Mouse (Mus musculus) limb, embryonic 13.5 days (tissue): Measurements from ENCODE around the gene Acin1. TPM values are rescaled to one million over a fixed set of nuclear protein-coding genes. Genes with fewer than 3 reads are reported as not detected.
A peak's percentile ranks its signal among the peaks of the same experiment; 100 is the strongest.
"Not testable (repeated sequence)": the region's sequence is repeated elsewhere in the genome, so short reads cannot be mapped to it uniquely, and the experiment has no call there.

Experiments used
- ATAC-seq: fragments of 200-750 bp; cut with Nextera tagmentation; 2 replicates; pipeline ENCODE4 v1.8.0; 2017; ENCODE audit warnings: low read depth, moderate number of reproducible peaks, moderate TSS enrichment; ENCODE audit not compliant: low FRiP score
- H3K27ac ChIP-seq: fragments of 300-500 bp; sonication (generic); 2 replicates; pipeline ENCODE4 v1.5.1; 2015; ENCODE audit warnings: inconsistent platforms, mild to moderate bottlenecking, moderate library complexity
- H3K27me3 ChIP-seq: fragments of 300-500 bp; sonication (generic); 2 replicates; pipeline ENCODE4 v1.6.1; 2015; ENCODE audit warnings: mild to moderate bottlenecking, inconsistent platforms
- H3K36me3 ChIP-seq: fragments of 300-500 bp; sonication (generic); 2 replicates; pipeline ENCODE4 v1.6.1; 2015; ENCODE audit warnings: inconsistent platforms, mild to moderate bottlenecking, moderate library complexity
- H3K4me1 ChIP-seq: fragments of 300-500 bp; sonication (generic); 2 replicates; pipeline ENCODE4 v1.6.1; 2015; ENCODE audit warnings: inconsistent platforms
- H3K4me2 ChIP-seq: fragments of 300-500 bp; sonication (generic); replicated peaks from 2 replicates; pipeline ENCODE4 v1.6.1; 2015; ENCODE audit warnings: inconsistent platforms, mild to moderate bottlenecking, moderate library complexity
- H3K4me3 ChIP-seq: fragments of 300-500 bp; sonication (generic); 2 replicates; pipeline ENCODE4 v1.5.1; 2015; ENCODE audit warnings: moderate library complexity, mild to moderate bottlenecking, inconsistent platforms
- H3K9ac ChIP-seq: fragments of 300-500 bp; sonication (generic); 2 replicates; pipeline ENCODE4 v1.6.1; 2015; ENCODE audit warnings: mild to moderate bottlenecking, inconsistent platforms
- H3K9me3 ChIP-seq: fragments of 300-500 bp; sonication (generic); 2 replicates; pipeline ENCODE4 v1.6.1; 2016; ENCODE audit warnings: inconsistent platforms
- WGBS: fragments of 180-500 bp; shearing (Covaris S2); methylation state at CpG from one replicate; pipeline ENCODE4 v1.1.7; 2015; 5-methylcytosine and 5-hydroxymethylcytosine counted together
- polyA plus RNA-seq: library from polyadenylated mRNA; unstranded; fragments of >200 nt; fragmentation: Nextera tagmentation; extraction: Ambion mirVana; gene quantifications from 2 replicates; pipeline ENCODE4 v1.2.1, GENCODE M21; 2015

Acin1 gene
- polyA plus RNA-seq, 1 experiment from 2014 or later = 166 TPM

DNA sequence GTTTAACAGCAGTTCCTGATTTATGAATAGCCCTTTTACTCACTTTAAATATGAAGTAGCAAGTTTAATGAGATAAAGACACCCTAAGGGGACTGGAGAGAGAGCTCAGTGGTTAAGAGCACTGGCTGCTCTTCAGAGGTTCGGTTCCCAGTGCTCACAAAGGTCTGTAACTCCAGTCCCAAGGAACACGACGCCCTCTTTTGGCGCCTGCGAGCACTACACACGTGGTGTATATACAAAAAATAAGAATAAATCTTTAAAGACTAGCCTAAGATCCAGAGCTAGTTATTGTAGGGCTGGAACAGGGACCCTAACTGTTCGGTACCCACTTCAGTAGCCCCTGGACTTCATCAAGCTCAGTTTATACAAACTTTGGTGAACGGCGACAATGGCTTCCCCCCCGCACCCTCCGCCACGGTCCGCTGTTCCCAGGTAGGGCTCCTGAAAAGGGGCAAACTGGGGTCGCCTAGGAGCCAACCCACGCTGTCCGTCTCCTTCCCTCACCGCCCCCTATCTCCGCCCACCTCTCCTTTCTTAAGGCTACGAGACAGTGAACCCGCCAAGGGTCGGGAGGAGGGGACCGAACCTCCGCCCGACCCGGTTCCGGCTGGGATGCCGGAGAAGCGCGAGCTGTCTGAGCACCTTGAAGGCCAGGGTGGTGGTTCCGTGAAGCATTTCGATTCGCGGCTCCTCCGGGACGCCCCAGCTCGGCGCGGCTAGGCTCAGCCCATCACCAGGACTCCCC is 69.4 kb downstream of the Acin1 start:
- no peaks in the 10 kb centered on the region for H3K9me3 ChIP-seq
- peak overlapping the region; percentile 89 for H3K9ac ChIP-seq
- peak overlapping the region; percentile 79; the same call in 1 of the 2 replicates for H3K27ac ChIP-seq
- peaks cover 12% of the 10 kb centered on the region for H3K4me1 ChIP-seq
- H3K4me2 ChIP-seq = peak overlapping the region; percentile 81
- peak overlapping the region; percentile 79 for H3K4me3 ChIP-seq
- H3K36me3 ChIP-seq = peaks cover 35% of the 10 kb centered on the region
- ATAC-seq = peak; percentile 45
- WGBS = 2% methylated on average over 38 of the region's 38 CpGs
- H3K27me3 ChIP-seq = no peaks in the 10 kb centered on the region

DNA sequence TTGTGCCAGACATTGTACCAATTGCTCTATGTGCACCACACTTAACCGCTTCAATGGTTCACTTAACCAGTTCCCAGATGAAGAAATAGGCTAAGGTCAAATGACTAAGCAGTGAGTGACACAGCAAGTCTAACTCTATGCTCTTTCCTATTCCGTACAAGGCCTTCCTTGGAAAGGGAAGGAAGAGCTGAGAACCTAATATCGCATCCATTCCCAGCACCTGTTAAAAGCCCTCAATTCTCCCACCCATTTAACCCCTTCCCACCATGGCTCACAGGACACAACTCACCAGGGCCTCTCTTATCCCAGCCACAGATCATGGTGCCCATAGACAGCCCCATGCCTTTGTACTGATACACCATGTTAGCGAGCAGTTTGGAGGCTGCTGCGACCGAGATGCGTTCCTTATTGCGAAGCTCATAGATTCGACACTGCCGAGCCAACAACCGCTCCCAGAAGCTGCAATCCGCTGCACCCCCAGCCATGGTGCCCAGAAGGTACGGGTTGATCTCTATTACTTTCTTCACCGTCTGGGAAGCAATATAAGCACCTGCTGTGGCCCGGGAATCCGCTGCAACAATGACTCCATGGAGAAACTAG is 70.4 kb downstream of the Acin1 start:
- H3K27ac ChIP-seq = no peak overlapping the region
- H3K4me2 ChIP-seq = peak overlapping the region; percentile 81
- ATAC-seq = no peak
- no peaks in the 10 kb centered on the region for H3K9me3 ChIP-seq
- no peak overlapping the region for H3K9ac ChIP-seq
- 89% methylated on average over 16 of the region's 16 CpGs for WGBS
- H3K27me3 ChIP-seq = no peaks in the 10 kb centered on the region
- H3K4me3 ChIP-seq = peak overlapping the region; percentile 79
- H3K4me1 ChIP-seq = peaks cover 12% of the 10 kb centered on the region
- peaks cover 42% of the 10 kb centered on the region for H3K36me3 ChIP-seq

DNA sequence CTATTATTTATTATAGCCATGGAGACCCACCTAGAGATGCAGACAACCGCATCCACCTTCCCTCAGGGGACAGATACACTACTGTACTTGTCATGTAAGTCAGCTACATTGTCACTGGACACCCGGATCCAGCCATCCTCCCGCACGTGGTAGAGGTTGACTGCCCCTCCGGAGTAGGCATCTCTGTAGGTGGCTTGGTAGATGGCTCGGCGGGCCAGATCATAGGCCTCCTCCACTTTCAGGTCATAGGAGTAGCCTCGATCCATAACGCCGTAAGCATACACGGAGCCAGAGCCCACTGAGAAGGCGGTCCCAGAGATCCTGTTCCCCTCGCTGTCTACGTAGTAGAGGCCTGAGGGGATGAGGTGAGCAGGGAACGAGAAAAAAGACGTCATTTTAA is 72.6 kb downstream of the Acin1 start:
- peaks cover 12% of the 10 kb centered on the region for H3K4me1 ChIP-seq
- not testable (repeated sequence) for H3K27ac ChIP-seq, ATAC-seq, H3K9me3 ChIP-seq, H3K27me3 ChIP-seq, H3K9ac ChIP-seq, H3K4me2 ChIP-seq, H3K4me3 ChIP-seq
- WGBS = 94% methylated on average over 16 of the region's 16 CpGs
- peaks cover 57% of the 10 kb centered on the region for H3K36me3 ChIP-seq

DNA sequence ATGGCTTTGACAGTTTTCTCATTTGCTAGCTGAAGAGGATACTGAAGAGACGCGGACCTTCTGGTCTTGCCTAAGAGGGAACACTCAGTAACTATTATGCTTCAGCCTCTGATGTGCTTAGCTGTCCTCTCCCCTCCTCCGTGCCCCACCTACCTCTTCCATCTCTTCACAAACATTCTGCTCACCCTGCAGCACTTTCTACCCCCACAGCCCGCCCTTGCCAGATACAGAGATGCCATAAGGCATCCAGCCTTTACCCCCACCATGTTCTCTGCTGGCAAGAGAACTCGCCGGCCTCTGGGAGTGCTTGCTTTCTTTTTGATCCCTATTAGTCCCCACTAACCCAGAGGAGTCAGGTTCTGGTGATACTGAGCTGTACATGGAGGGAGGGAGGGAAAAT is 76.1 kb downstream of the Acin1 start:
- Histone ChIP-seq H3K9me3 (no peaks in the 10 kb centered on the region), H3K27ac (no peak overlapping the region), H3K4me3 (no peak overlapping the region), H3K27me3 (no peaks in the 10 kb centered on the region), H3K36me3 (peaks cover 49% of the 10 kb centered on the region), H3K4me2 (no peak overlapping the region), H3K9ac (no peak overlapping the region), H3K4me1 (no peaks in the 10 kb centered on the region)
- ATAC-seq = no peak
- WGBS = 82% methylated on average over 6 of the region's 6 CpGs

DNA sequence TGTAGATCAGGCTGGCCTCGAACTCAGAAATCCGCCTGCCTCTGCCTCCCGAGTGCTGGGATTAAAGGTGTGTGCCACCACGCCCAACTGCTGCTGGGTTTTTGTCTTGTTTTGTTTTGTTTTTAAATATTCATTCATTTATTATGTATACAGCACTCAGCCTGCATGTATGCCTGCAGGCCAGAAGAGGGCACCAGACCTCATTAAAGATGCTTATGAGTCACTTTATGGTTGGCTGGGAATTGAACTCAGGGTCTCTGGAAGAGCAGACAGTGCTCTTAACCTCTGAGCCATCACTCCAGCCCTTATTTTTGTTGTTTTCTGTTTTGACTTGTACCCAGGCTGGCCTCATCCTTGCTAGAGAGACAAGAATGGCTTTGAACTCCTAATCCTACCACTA is 76.8 kb downstream of the Acin1 start:
- no peaks in the 10 kb centered on the region for H3K27me3 ChIP-seq
- H3K27ac ChIP-seq = no peak overlapping the region
- no peaks in the 10 kb centered on the region for H3K4me1 ChIP-seq
- no peak for ATAC-seq
- peaks cover 42% of the 10 kb centered on the region for H3K36me3 ChIP-seq
- H3K4me3 ChIP-seq = no peak overlapping the region
- H3K4me2 ChIP-seq = no peak overlapping the region
- H3K9ac ChIP-seq = no peak overlapping the region
- no peaks in the 10 kb centered on the region for H3K9me3 ChIP-seq
- 78% methylated on average over 4 of the region's 4 CpGs for WGBS

DNA sequence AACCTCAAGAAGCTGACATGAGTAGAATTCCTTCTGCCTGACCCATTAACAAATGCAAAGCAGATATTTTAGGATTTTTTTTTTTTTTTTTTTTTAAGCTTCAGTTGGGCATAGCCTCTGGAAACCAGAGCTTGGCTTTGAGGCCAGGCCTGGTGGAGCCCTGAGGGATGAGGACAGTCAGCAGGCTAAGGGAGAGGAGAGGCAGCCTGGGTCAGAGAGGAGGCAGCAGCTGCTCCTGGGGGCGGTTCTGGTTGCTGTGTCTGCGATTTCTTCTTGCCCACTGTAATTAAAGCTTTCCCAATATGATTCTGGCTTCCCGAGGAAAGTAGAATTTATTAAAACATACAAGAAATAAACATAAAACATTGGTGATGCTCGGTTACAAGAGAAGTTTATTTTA is 77.5 kb downstream of the Acin1 start:
- H3K4me3 ChIP-seq = no peak overlapping the region
- H3K4me2 ChIP-seq = no peak overlapping the region
- H3K27me3 ChIP-seq = no peaks in the 10 kb centered on the region
- no peak overlapping the region; the same call in 1 of the 2 replicates for H3K27ac ChIP-seq
- WGBS = 72% methylated on average over 4 of the region's 4 CpGs
- ATAC-seq = no peak
- peaks cover 35% of the 10 kb centered on the region for H3K36me3 ChIP-seq
- no peak overlapping the region for H3K9ac ChIP-seq
- no peaks in the 10 kb centered on the region for H3K9me3 ChIP-seq
- peaks cover 3% of the 10 kb centered on the region for H3K4me1 ChIP-seq

DNA sequence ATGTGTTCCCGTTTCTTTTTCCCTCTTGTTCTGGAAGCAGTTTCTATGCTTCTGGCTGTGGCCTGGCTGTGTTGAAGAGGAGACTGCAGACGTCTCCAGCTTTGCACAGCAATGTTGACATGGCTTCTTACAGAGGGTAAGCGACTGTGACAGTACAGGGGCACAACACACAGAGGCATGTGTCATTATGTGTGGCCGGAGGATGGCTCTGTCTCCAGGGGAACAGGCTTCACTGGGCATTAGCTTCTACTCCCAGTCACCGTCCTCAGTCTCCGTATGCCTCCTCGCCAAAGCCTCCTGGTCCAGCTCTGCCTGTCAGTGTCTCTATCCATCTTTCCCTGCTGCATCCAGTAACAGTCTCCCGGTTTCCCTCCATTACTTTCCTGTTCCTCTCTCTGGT is 79.5 kb downstream of the Acin1 start:
- H3K9me3 ChIP-seq = no peaks in the 10 kb centered on the region
- no peaks in the 10 kb centered on the region for H3K27me3 ChIP-seq
- H3K4me3 ChIP-seq = no peak overlapping the region
- no peak overlapping the region for H3K9ac ChIP-seq
- peaks cover 16% of the 10 kb centered on the region for H3K4me1 ChIP-seq
- H3K4me2 ChIP-seq = no peak overlapping the region
- 56% methylated on average over 8 of the region's 8 CpGs for WGBS
- H3K36me3 ChIP-seq = peaks cover 22% of the 10 kb centered on the region
- H3K27ac ChIP-seq = no peak overlapping the region; the same call in 1 of the 2 replicates
- no peak for ATAC-seq

DNA sequence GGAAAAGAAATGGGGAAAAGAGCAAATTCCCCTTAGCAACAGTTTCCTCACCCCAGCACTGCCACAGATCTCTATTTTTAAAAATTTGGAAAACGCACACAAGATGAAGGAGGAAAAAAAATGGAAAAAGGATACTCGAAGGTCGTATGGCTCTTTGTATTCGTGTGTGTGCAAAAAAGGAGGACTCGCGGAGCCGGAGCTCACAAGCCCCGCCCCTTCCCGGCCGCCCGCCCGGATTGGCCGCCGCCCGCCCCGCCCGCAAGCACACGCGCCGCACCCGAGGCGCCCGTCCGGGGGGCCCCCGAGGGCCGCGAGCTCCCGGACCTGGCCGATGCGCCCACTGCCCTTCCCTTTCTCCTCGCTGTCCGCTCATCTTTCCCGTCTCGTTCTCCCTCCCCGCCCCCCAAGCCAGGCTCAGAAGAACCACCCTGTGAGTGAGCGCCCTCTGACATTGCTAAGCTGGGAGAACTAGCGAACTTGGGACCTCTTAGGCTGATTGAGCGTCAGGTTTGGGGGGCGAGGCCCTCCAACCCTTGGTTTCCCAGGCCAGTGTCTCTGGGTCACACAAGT is 80.9 kb downstream of the Acin1 start, which contains the start of gene 4931414P19Rik:
Gene 4931414P19Rik, minus strand, starts transcription at position 242 of the 570 bp plus-strand sequence.
- Histone ChIP-seq H3K4me1 (peaks cover 17% of the 10 kb centered on the region), H3K9ac (peak within 1 kb of the TSS; percentile 65), H3K27me3 (no peaks in the 10 kb centered on the region), H3K27ac (peak within 1 kb of the TSS; percentile 67), H3K4me2 (peak within 1 kb of the TSS; percentile 65), H3K36me3 (peaks cover 10% of the 10 kb centered on the region), H3K4me3 (peak within 1 kb of the TSS; percentile 65), H3K9me3 (no peaks in the 10 kb centered on the region)
- WGBS = under 1% methylated on average over 26 of the region's 39 CpGs
- ATAC-seq = peak; percentile 53; the same call in 1 of the 2 replicates

DNA sequence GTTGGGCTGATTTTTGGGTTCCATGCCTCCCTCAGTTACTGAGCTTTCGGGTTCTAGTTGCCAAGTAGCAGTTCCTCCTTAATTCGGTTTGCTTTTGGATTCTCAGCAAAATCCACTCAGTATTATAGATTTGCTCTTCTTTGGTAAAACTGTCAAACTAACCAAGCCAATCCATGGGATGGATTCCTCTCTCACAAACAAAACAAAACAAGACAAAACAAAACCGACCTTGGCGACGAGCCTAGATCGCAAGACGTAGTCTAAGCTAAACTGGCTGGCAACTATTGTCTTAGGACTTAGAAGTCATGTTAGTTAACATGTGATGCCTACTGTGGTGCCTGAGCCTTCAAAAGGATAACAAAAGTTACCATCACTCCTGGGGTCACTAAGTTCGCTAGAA is 83.0 kb downstream of the Acin1 start:
- no peaks in the 10 kb centered on the region for H3K27me3 ChIP-seq
- peak overlapping the region; percentile 57 for H3K4me2 ChIP-seq
- peak overlapping the region; percentile 65 for H3K27ac ChIP-seq
- peaks cover 12% of the 10 kb centered on the region for H3K36me3 ChIP-seq
- no peak for ATAC-seq
- H3K9ac ChIP-seq = no peak overlapping the region
- peak overlapping the region; percentile 65 for H3K4me3 ChIP-seq
- 83% methylated on average over 8 of the region's 8 CpGs for WGBS
- peaks cover 17% of the 10 kb centered on the region for H3K4me1 ChIP-seq
- no peaks in the 10 kb centered on the region for H3K9me3 ChIP-seq

DNA sequence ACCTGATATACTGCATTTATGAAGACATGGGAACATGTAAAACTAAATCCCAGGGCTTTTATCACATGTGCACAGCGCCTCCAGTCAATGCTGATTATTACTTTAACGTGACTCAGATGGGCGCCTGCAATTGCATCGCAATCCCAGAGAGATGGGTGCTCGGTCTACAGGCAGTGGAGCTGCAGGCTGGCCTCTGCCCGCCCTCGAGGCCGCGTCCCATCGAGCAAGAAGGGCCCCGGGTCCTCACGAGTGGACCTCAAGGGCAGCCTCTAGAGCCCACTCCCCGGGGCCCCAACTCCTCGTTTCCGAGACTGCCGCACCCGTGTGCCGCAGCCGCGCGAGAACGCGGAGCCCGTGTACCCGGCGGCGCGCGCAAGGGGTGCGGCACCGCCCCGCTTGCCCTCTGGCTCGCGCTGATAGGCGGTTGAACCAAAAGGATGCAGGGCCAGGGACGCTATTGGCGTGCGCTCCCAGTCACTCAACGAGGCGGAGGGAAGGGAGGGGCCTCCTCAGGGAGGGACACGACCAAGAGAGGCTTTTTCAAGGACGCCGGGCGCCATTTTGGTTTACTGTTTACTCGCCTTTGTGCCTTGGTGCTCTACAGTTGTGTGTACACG is 83.6 kb downstream of the Acin1 start:
- Histone ChIP-seq H3K9ac (peak overlapping the region; percentile 83), H3K4me2 (peak overlapping the region; percentile 57), H3K4me1 (peaks cover 17% of the 10 kb centered on the region), H3K4me3 (peak overlapping the region; percentile 65), H3K27ac (peak overlapping the region; percentile 94), H3K36me3 (peaks cover 13% of the 10 kb centered on the region), H3K9me3 (no peaks in the 10 kb centered on the region), H3K27me3 (no peaks in the 10 kb centered on the region)
- peak; percentile 99 for ATAC-seq
- under 1% methylated on average over 46 of the region's 46 CpGs for WGBS

DNA sequence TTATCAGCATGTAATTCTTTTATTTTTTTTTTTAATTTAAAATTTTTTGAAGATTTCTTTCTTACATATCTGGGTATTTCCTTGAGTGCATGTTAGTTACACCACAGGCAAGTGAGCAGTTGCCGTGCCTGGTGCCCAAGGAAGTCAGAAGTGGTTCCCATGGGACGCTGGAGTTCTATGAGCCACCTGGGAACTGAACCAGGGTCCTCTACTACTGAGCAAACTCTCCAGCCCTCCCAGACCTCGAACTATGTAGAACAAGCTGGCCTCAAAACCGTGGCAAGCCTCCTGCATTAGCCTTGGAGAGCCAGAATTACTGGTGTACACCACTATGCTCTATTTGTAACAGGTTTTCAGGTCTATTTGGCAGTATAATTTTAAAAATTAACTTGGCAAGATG is 84.1 kb downstream of the Acin1 start:
- 38% methylated on average over 4 of the region's 4 CpGs for WGBS
- ATAC-seq = no peak

DNA sequence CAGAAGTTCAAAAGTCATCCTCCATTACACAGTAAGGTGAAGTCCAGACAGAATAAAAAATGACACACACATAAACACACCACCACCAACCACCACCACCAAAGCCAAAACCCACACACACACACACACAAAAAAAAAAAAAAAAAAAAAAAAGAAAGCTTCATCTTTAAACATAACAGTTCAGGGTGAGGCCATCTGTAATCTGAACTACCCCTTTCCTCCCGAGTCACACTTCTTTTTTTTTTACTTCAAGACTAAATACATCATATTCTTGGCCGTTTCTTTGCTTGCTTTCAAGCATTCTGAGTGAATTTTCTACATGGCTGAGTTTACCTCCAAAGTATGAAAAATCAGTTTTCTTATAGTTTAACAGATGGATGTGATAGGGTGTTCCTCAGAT is 85.1 kb downstream of the Acin1 start:
- no peak overlapping the region for H3K27ac ChIP-seq
- peaks cover 18% of the 10 kb centered on the region for H3K36me3 ChIP-seq
- 66% methylated on average over 2 of the region's 2 CpGs for WGBS
- no peak overlapping the region for H3K4me3 ChIP-seq
- H3K9ac ChIP-seq = no peak overlapping the region
- peaks cover 17% of the 10 kb centered on the region for H3K4me1 ChIP-seq
- H3K27me3 ChIP-seq = no peaks in the 10 kb centered on the region
- no peaks in the 10 kb centered on the region for H3K9me3 ChIP-seq
- no peak for ATAC-seq
- no peak overlapping the region for H3K4me2 ChIP-seq

More for the DNA sequence above, 84.1 kb downstream of the Acin1 start:
- no peaks in the 10 kb centered on the region for H3K9me3 ChIP-seq
- H3K36me3 ChIP-seq = peaks cover 13% of the 10 kb centered on the region
- peak overlapping the region; percentile 57 for H3K4me2 ChIP-seq
- peak overlapping the region; percentile 83 for H3K9ac ChIP-seq
- H3K4me3 ChIP-seq = peak overlapping the region; percentile 65
- H3K27me3 ChIP-seq = no peaks in the 10 kb centered on the region
- peaks cover 17% of the 10 kb centered on the region for H3K4me1 ChIP-seq
- peak overlapping the region; percentile 94 for H3K27ac ChIP-seq
